Mouse (Mus musculus) midbrain, embryonic 15.5 days (tissue): ENCODE data around the gene Arsa. TPM values are rescaled to one million over a fixed set of nuclear protein-coding genes. Genes with fewer than 3 reads are reported as not detected.

Experiments
- ATAC-seq: fragments of 200-750 bp; cut with Nextera tagmentation; replicated peaks from 2 replicates; pipeline ENCODE4 v1.8.0; 2017; ENCODE audit warnings: moderate TSS enrichment
- H3K27ac ChIP-seq: fragments of 300-500 bp; sonication (generic); 2 replicates; pipeline ENCODE4 v1.5.1; 2015; ENCODE audit warnings: mild to moderate bottlenecking, inconsistent platforms
- H3K27me3 ChIP-seq: fragments of 300-500 bp; sonication (generic); replicated peaks from 2 replicates; pipeline ENCODE4 v1.6.1; 2015; ENCODE audit warnings: inconsistent platforms
- H3K36me3 ChIP-seq: fragments of 300-500 bp; sonication (generic); replicated peaks from 2 replicates; pipeline ENCODE4 v1.6.1; 2015; ENCODE audit warnings: inconsistent platforms
- H3K4me1 ChIP-seq: fragments of 300-500 bp; sonication (generic); 2 replicates; pipeline ENCODE4 v1.6.1; 2015; ENCODE audit warnings: inconsistent platforms
- H3K4me2 ChIP-seq: fragments of 300-500 bp; sonication (generic); 2 replicates; pipeline ENCODE4 v1.6.1; 2015; ENCODE audit warnings: inconsistent platforms, mild to moderate bottlenecking, moderate library complexity
- H3K4me3 ChIP-seq: fragments of 300-500 bp; sonication (generic); 2 replicates; pipeline ENCODE4 v1.5.1; 2015; ENCODE audit warnings: mild to moderate bottlenecking, inconsistent platforms
- H3K9ac ChIP-seq: fragments of 300-500 bp; sonication (generic); 2 replicates; pipeline ENCODE4 v1.6.1; 2015; ENCODE audit warnings: mild to moderate bottlenecking, inconsistent platforms
- H3K9me3 ChIP-seq: fragments of 300-500 bp; sonication (generic); 2 replicates; pipeline ENCODE4 v1.6.1; 2016; ENCODE audit warnings: inconsistent platforms
- WGBS: fragments of 180-500 bp; shearing (Covaris S2); methylation state at CpG from one replicate; pipeline ENCODE4 v1.1.7; 2015; ENCODE audit warnings: mixed read lengths; 5-methylcytosine and 5-hydroxymethylcytosine counted together
- polyA plus RNA-seq: library from polyadenylated mRNA; unstranded; fragments of >200 nt; fragmentation: Nextera tagmentation; extraction: Ambion mirVana; gene quantifications from 2 replicates; pipeline ENCODE4 v1.2.1, GENCODE M21; 2015

The Arsa gene
- 31.9 and 32.3 TPM in 2 replicates for polyA plus RNA-seq

- H3K9ac ChIP-seq = peak within 1 kb of the TSS; percentile 78
- 32% methylated on average over 9 of the region's 9 CpGs for WGBS
- ATAC-seq = no peak
- no peaks in the 10 kb centered on the region for H3K9me3 ChIP-seq
- peak within 1 kb of the TSS; percentile 95 for H3K4me2 ChIP-seq
- H3K36me3 ChIP-seq = no peaks in the 10 kb centered on the region
- H3K27me3 ChIP-seq = no peaks in the 10 kb centered on the region
- H3K4me3 ChIP-seq = peak within 1 kb of the TSS; percentile 73
- H3K4me1 ChIP-seq = peaks cover 24% of the 10 kb centered on the region
- H3K27ac ChIP-seq = peak within 1 kb of the TSS; percentile 89
Observed at GRCm38 (mm10) chr15:89477091-89477491, at the start of gene Arsa. Gene Arsa (minus strand): TSS chr15:89477425.

- Histone ChIP-seq H3K4me3 (no peak overlapping the region), H3K9ac (no peak overlapping the region), H3K27ac (no peak overlapping the region), H3K36me3 (0 out of 2 replicates have a peak, but pooled peaks cover 6% of the 10 kb centered on the region), H3K4me1 (peaks cover 23% of the 10 kb centered on the region), H3K27me3 (peaks cover 9% of the 10 kb centered on the region), H3K4me2 (no peak overlapping the region), H3K9me3 (no peaks in the 10 kb centered on the region)
- no peak for ATAC-seq
- 92% methylated on average over 19 of the region's 19 CpGs for WGBS
Observed at GRCm38 (mm10) chr15:89526776-89527325, 49.6 kb upstream of the Arsa start.

GRCm38 (mm10) chr15:89525896-89526295 lies 48.7 kb upstream of the Arsa start:
- WGBS = 91% methylated on average over 7 of the region's 7 CpGs
- Histone ChIP-seq H3K9ac (no peak overlapping the region), H3K27ac (no peak overlapping the region), H3K4me3 (no peak overlapping the region), H3K4me1 (peaks cover 19% of the 10 kb centered on the region; the same call in 1 of the 2 replicates), H3K4me2 (no peak overlapping the region), H3K9me3 (no peaks in the 10 kb centered on the region), H3K36me3 (0 out of 2 replicates have a peak, but pooled peaks cover 6% of the 10 kb centered on the region), H3K27me3 (peaks cover 12% of the 10 kb centered on the region)
- ATAC-seq = no peak

- no peak overlapping the region for H3K4me3 ChIP-seq
- no peak overlapping the region for H3K27ac ChIP-seq
- no peak overlapping the region for H3K4me2 ChIP-seq
- WGBS = 92% methylated on average over 8 of the region's 8 CpGs
- H3K27me3 ChIP-seq = peaks cover 12% of the 10 kb centered on the region
- H3K9ac ChIP-seq = no peak overlapping the region
- H3K4me1 ChIP-seq = peaks cover 19% of the 10 kb centered on the region; the same call in 1 of the 2 replicates
- no peaks in the 10 kb centered on the region for H3K9me3 ChIP-seq
- 0 out of 2 replicates have a peak, but pooled peaks cover 6% of the 10 kb centered on the region for H3K36me3 ChIP-seq
- no peak for ATAC-seq
Observed at GRCm38 (mm10) chr15:89525464-89525863, 48.2 kb upstream of the Arsa start.

GRCm38 (mm10) chr15:89524611-89525415 lies 47.6 kb upstream of the Arsa start:
- Histone ChIP-seq H3K9ac (peak overlapping the region; percentile 59), H3K9me3 (no peaks in the 10 kb centered on the region), H3K4me2 (peak overlapping the region; percentile 96), H3K36me3 (0 out of 2 replicates have a peak, but pooled peaks cover 6% of the 10 kb centered on the region), H3K4me3 (peak overlapping the region; percentile 62), H3K27ac (no peak overlapping the region), H3K4me1 (peaks cover 16% of the 10 kb centered on the region; the same call in 1 of the 2 replicates), H3K27me3 (peaks cover 12% of the 10 kb centered on the region)
- ATAC-seq = no peak
- WGBS = 71% methylated on average over 8 of the region's 8 CpGs

GRCm38 (mm10) chr15:89524001-89524571 lies 46.9 kb upstream of the Arsa start:
- peak; percentile 38; the same call in 1 of the 2 replicates for ATAC-seq
- WGBS = 5% methylated on average over 47 of the region's 52 CpGs
- peaks cover 16% of the 10 kb centered on the region; the same call in 1 of the 2 replicates for H3K4me1 ChIP-seq

GRCm38 (mm10) chr15:89523283-89523832 lies 46.1 kb upstream of the Arsa start:
- 4% methylated on average over 38 of the region's 47 CpGs for WGBS
- peak; percentile 53; the same call in 1 of the 2 replicates for ATAC-seq
- peaks cover 12% of the 10 kb centered on the region for H3K27me3 ChIP-seq

More at GRCm38 (mm10) chr15:89524001-89524571, 46.9 kb upstream of the Arsa start:
- Histone ChIP-seq H3K4me2 (peak overlapping the region; percentile 96), H3K27me3 (peaks cover 12% of the 10 kb centered on the region), H3K9me3 (no peaks in the 10 kb centered on the region), H3K4me3 (peak overlapping the region; percentile 62), H3K9ac (peak overlapping the region; percentile 59), H3K36me3 (0 out of 2 replicates have a peak, but pooled peaks cover 6% of the 10 kb centered on the region), H3K27ac (no peak overlapping the region)

GRCm38 (mm10) chr15:89522566-89523282 lies 45.5 kb upstream of the Arsa start:
- Histone ChIP-seq H3K4me1 (peaks cover 16% of the 10 kb centered on the region; the same call in 1 of the 2 replicates), H3K27ac (no peak overlapping the region), H3K9me3 (no peaks in the 10 kb centered on the region), H3K4me3 (peak overlapping the region; percentile 62), H3K4me2 (peak overlapping the region; percentile 96), H3K9ac (no peak overlapping the region), H3K27me3 (peaks cover 12% of the 10 kb centered on the region), H3K36me3 (0 out of 2 replicates have a peak, but pooled peaks cover 6% of the 10 kb centered on the region)
- WGBS = 89% methylated on average over 10 of the region's 10 CpGs
- no peak for ATAC-seq

More at GRCm38 (mm10) chr15:89523283-89523832, 46.1 kb upstream of the Arsa start:
- Histone ChIP-seq H3K4me3 (peak overlapping the region; percentile 62), H3K27ac (no peak overlapping the region), H3K4me1 (peaks cover 16% of the 10 kb centered on the region; the same call in 1 of the 2 replicates), H3K9me3 (no peaks in the 10 kb centered on the region), H3K36me3 (0 out of 2 replicates have a peak, but pooled peaks cover 6% of the 10 kb centered on the region), H3K9ac (peak overlapping the region; percentile 45), H3K4me2 (peak overlapping the region; percentile 96)

GRCm38 (mm10) chr15:89521951-89522350 lies 44.7 kb upstream of the Arsa start:
- no peak for ATAC-seq
- 79% methylated on average over 7 of the region's 7 CpGs for WGBS
- H3K4me3 ChIP-seq = no peak overlapping the region
- H3K9me3 ChIP-seq = no peaks in the 10 kb centered on the region
- H3K27ac ChIP-seq = no peak overlapping the region
- peaks cover 12% of the 10 kb centered on the region for H3K27me3 ChIP-seq
- 0 out of 2 replicates have a peak, but pooled peaks cover 6% of the 10 kb centered on the region for H3K36me3 ChIP-seq
- no peak overlapping the region for H3K4me2 ChIP-seq
- H3K9ac ChIP-seq = no peak overlapping the region
- peaks cover 16% of the 10 kb centered on the region; the same call in 1 of the 2 replicates for H3K4me1 ChIP-seq

- WGBS = 82% methylated on average over 4 of the region's 4 CpGs
Observed at GRCm38 (mm10) chr15:89512679-89513078, 35.5 kb upstream of the Arsa start.

GRCm38 (mm10) chr15:89507751-89508150 lies 30.5 kb upstream of the Arsa start:
- no peak overlapping the region for H3K4me2 ChIP-seq
- no peak overlapping the region for H3K27ac ChIP-seq
- peaks cover 7% of the 10 kb centered on the region; the same call in 1 of the 2 replicates for H3K36me3 ChIP-seq
- ATAC-seq = no peak
- no peak overlapping the region for H3K9ac ChIP-seq
- no peaks in the 10 kb centered on the region for H3K27me3 ChIP-seq
- H3K4me3 ChIP-seq = no peak overlapping the region
- no peaks in the 10 kb centered on the region for H3K4me1 ChIP-seq
- H3K9me3 ChIP-seq = no peaks in the 10 kb centered on the region
- 87% methylated on average over 8 of the region's 8 CpGs for WGBS

More at GRCm38 (mm10) chr15:89512679-89513078, 35.5 kb upstream of the Arsa start:
- Histone ChIP-seq H3K4me3 (no peak overlapping the region), H3K4me1 (no peaks in the 10 kb centered on the region), H3K27me3 (no peaks in the 10 kb centered on the region), H3K9me3 (no peaks in the 10 kb centered on the region), H3K27ac (no peak overlapping the region), H3K4me2 (no peak overlapping the region), H3K9ac (no peak overlapping the region), H3K36me3 (no peaks in the 10 kb centered on the region; the same call in 1 of the 2 replicates)
- ATAC-seq = no peak
